Mouse (Mus musculus) kidney, adult 2 months (tissue): ENCODE data around the gene Gm17374.

ENCODE experiments used
- CTCF ChIP-seq: fragments of 200-500 bp; conservative IDR thresholded peaks from 2 replicates; pipeline ENCODE4 v1.5.1; 2011; ENCODE audit warnings: low read depth, mild to moderate bottlenecking, control low read depth, low read length, moderate library complexity, mixed read lengths; ENCODE audit not compliant: insufficient read depth, insufficient read length
- POLR2A ChIP-seq: fragments of 200-500 bp; IDR thresholded peaks from one replicate; pipeline ENCODE4 v1.6.1; 2011; ENCODE audit warnings: low read depth, low read length, control low read depth

DNA sequence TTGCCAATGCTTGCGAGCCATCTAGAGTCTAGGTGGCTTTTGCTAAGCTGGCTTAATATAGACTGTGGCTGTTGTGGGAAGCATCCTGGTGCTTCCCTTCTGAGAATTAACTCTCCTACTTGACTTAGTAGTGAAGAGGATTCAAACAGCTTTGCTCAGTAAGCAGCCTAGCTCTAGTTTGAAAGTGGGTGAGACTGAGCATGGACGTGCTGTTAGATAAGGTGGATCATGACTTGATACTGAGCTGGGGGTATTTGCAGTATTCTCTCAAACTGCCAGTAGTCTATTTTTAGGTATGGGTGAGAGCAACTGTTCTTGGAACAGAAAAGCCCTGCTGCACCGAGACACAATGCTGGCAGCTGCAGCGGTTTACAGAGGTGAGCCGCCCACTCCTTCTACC, 50.7 kb downstream of the Gm17374 start:
- TF ChIP-seq CTCF (no peak), POLR2A (no peak)
